Mouse (Mus musculus): ENCODE results near the gene Sh3rf1.

- TF ChIP-seq POLR2A (IDR thresholded peaks at IDR 0.05; ENCODE audit: borderline replicate concordance, extremely low read depth, low read depth, low read length) (no peak), CTCF (IDR thresholded peaks at IDR 0.05; ENCODE audit: insufficient read depth, low read length) (no peak)
Observed at GRCm38 (mm10) chr8:61273307-61274221, 49.9 kb downstream of the Sh3rf1 start.

Measured in lung, adult 2 months (tissue).